ENCODE assay signal across 23 mouse cellular contexts in the genomic region with DNA sequence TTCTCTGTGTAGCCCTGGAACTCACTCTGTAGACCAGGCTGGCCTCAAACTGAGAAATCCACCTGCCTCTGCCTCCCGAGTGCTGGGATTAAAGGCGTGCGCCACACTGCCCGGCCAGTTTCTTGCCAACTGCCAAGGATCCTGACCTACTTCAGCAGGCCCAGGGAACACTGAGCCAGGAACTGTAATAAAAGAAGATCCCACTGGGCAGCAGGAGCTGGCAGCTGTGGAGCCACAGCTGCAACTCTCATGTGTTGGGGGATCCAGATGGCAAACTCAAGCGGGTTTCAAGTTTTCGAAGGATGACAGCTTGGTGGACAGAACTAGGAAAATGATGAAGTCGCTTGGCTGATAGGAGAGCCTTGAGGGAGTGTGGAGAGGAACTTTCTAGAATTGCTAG. TPM values are rescaled to one million over a fixed set of nuclear protein-coding genes. Genes with fewer than 3 reads are reported as not detected.
DNase-seq lines count a peak whose midpoint lies in the region; TF ChIP-seq lines count a peak whose summit lies in the region.
"Had no signal": no experiment of that assay in that cellular context is flagged by ENCODE, and none has a peak within 500 bp of the region (broad histone marks: within the 10 kb centered on the region; RNA-seq: fewer than 3 reads in every experiment).

No protein-coding gene starts in this region.

- H3K4me1 ChIP-seq in cerebellum, adult 2 months (ENCODE audit: control insufficient read depth, insufficient read depth, low read length) = peaks cover 4% of the 10 kb centered on the region; the same call in 1 of the 2 replicates

- DNase-seq in gastrocnemius, adult 18-20 months (ENCODE audit: low spot score) = peak; percentile 77
- peak; percentile 54 to 74 for DNase-seq in gastrocnemius, adult 8-10 months (ENCODE audit: low spot score in 2 of 2)
- DNase-seq in gastrocnemius, postnatal 25 days = peak; percentile 75
- no peak for DNase-seq in layer of hippocampus, adult 2 months (ENCODE audit: low spot score in 2 of 2)
- no peak for DNase-seq in layer of hippocampus, adult 18-20 months (ENCODE audit: low spot score in 2 of 2)
- no peak for DNase-seq in cerebellum, adult 2 months
- DNase-seq: adrenal gland, adult 2 months; adrenal gland, postnatal 36 days; B cell, adult 2 months; cerebellum, adult 18-20 months; cerebellum, adult 9-11 months; cerebellum, postnatal 25 days; forebrain, postnatal 0 days; heart, adult 18-20 months; heart, postnatal 14 days; heart, postnatal 4 days; kidney, adult 18-20 months had no signal

- TF ChIP-seq POLR2A in cerebellum, adult 2 months (IDR thresholded peaks at IDR 0.05; ENCODE audit: borderline replicate concordance, insufficient read depth, low read length) = no peak

- no peak overlapping the region for H3K27ac ChIP-seq in layer of hippocampus, adult 2 months
- no peak overlapping the region for H3K27ac ChIP-seq in cerebellum, adult 2 months (ENCODE audit: insufficient read depth, low read length)
- H3K27ac ChIP-seq: embryonic facial prominence, embryonic 12.5 days; embryonic facial prominence, embryonic 15.5 days; heart, embryonic 13.5 days; hindbrain, embryonic 14.5 days; hindbrain, postnatal 0 days had no signal

- WGBS in cerebellum, adult 2 months = 41% methylated on average over 7 of the region's 7 CpGs

- H3K4me3 ChIP-seq in layer of hippocampus, adult 2 months = no peak overlapping the region
- no peak overlapping the region for H3K4me3 ChIP-seq in cerebellum, adult 2 months (replicated peaks; ENCODE audit: insufficient read depth, low read depth, low read length)
- H3K4me3 ChIP-seq: embryonic facial prominence, embryonic 12.5 days; embryonic facial prominence, embryonic 15.5 days; heart, embryonic 13.5 days had no signal

- H3K27me3 ChIP-seq in cerebellum, adult 2 months (ENCODE audit: control insufficient read depth, insufficient read depth, low read length) = no peaks in the 10 kb centered on the region
- H3K27me3 ChIP-seq: CH12.LX; embryonic facial prominence, embryonic 12.5 days; embryonic facial prominence, embryonic 15.5 days; heart, embryonic 13.5 days had no signal

- no peak for TF ChIP-seq CTCF in layer of hippocampus, adult 2 months (conservative IDR thresholded peaks at IDR 0.05)
- TF ChIP-seq CTCF in cerebellum, adult 2 months (IDR thresholded peaks at IDR 0.05; ENCODE audit: borderline replicate concordance, insufficient read depth, low read depth, low read length) = no peak

RNA-seq across cellular contexts. Expression of a gene that starts 3.2 kb away (rescaled TPM):
- 10 to 100 TPM; 21.8 to 23.0 TPM for total RNA-seq in gastrocnemius, adult 18-20 months (2021)
- total RNA-seq in gastrocnemius, adult 8-10 months (2022) = 10 to 100 TPM; 19.4 to 29.0 (median 24.9) TPM
- 10 to 100 TPM; 20.5 to 25.1 TPM for total RNA-seq in gastrocnemius, postnatal 25 days (2021)
- 10 to 100 TPM; 43.6 to 51.8 TPM for total RNA-seq in layer of hippocampus, adult 2 months (2021)
- total RNA-seq in layer of hippocampus, adult 18-20 months (2021) = 10 to 100 TPM; 49.0 to 53.0 TPM
- polyA plus RNA-seq in cerebellum, adult 2 months (2012; rRNA removed) = 28.6 TPM in 2 replicates

RNA-seq across cellular contexts. Expression of a gene that starts 4.3 kb away (rescaled TPM):
- 10 to 100 TPM; 16.8 to 18.1 TPM for total RNA-seq in gastrocnemius, adult 18-20 months (2021)
- 10 to 100 TPM; 15.4 to 19.7 (median 17.1) TPM for total RNA-seq in gastrocnemius, adult 8-10 months (2022)
- total RNA-seq in gastrocnemius, postnatal 25 days (2021) = 10 to 100 TPM; 15.4 to 18.3 TPM
- total RNA-seq in layer of hippocampus, adult 2 months (2021) = 10 to 100 TPM; 24.8 to 28.9 TPM
- total RNA-seq in layer of hippocampus, adult 18-20 months (2021) = 10 to 100 TPM; 26.7 to 28.0 TPM
- 30.6 and 32.7 TPM in 2 replicates for polyA plus RNA-seq in cerebellum, adult 2 months (2012; rRNA removed)

Comparison
In these comparisons a context has a peak if more than half of its experiments do, and no peak if none do; other contexts are left out.
1. DNase-seq: peak in gastrocnemius, adult 18-20 months (single experiment), gastrocnemius, adult 8-10 months (2 of 2) and gastrocnemius, postnatal 25 days (single experiment); none in layer of hippocampus, adult 2 months (0 of 2), layer of hippocampus, adult 18-20 months (0 of 2) and cerebellum, adult 2 months (0 of 2).